Mouse (Mus musculus): ENCODE data around the gene Clca3a1.

Clca3a1 gene

DNA sequence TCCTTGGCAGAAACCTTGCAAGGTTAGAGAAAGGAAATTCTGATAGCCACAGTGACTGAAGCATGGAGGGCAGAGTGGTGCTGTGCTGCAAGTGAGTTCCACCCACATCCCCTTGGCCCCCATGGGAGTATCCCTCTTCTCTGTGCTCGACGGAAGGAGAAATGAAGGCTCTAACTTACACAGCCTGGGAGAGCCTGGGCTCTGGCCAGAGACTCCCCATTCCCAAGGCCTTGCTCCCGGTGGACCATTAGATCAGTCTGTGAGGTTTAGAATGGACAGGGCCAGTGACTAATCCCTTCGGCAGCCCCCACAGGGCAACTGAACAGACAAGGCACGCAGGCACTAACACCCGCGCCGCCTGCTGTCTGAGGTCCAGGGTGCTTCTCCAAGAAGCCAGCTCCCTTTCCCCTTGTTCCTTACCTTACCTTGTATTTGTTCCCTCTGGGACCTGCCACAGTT lies 81.0 kb downstream of the Clca3a1 start:
- no peak for DNase-seq
